In genomic region chrX:36111622-36112421, GRCm38 (mm10) we compare ENCODE assay signal across 8 mouse cellular contexts. TPM values are rescaled to one million over a fixed set of nuclear protein-coding genes. Genes with fewer than 3 reads are reported as not detected.
DNase-seq lines count a peak whose midpoint lies in the region; ATAC-seq lines count a peak whose summit lies in the region.

TSS of gene Il13ra1 (plus strand) at chrX:36112110.

- H3K4me3 ChIP-seq in embryonic facial prominence, embryonic 11.5 days (ENCODE audit: low read depth, low read length) = peak within 1 kb of the TSS; percentile 46
- H3K4me3 ChIP-seq in heart, embryonic 10.5 days = peak within 1 kb of the TSS; percentile 66
- H3K4me3 ChIP-seq in neural tube, embryonic 14.5 days (ENCODE audit: low read depth, low read length) = peak within 1 kb of the TSS; percentile 41

- no peaks in the 10 kb centered on the region for H3K27me3 ChIP-seq in embryonic facial prominence, embryonic 11.5 days (ENCODE audit: control insufficient read depth, insufficient read depth, low read length)
- peaks cover 7% of the 10 kb centered on the region; the same call in 1 of the 2 replicates for H3K27me3 ChIP-seq in heart, embryonic 10.5 days (ENCODE audit: insufficient read depth, poor library complexity, severe bottlenecking)
- no peaks in the 10 kb centered on the region for H3K27me3 ChIP-seq in neural tube, embryonic 14.5 days (ENCODE audit: control insufficient read depth, insufficient read depth, low read length)

- peak within 1 kb of the TSS; percentile 57 for H3K9ac ChIP-seq in embryonic facial prominence, embryonic 11.5 days (replicated peaks; ENCODE audit: low read length)
- H3K9ac ChIP-seq in neural tube, embryonic 14.5 days (replicated peaks; ENCODE audit: low read depth, low read length) = peak within 1 kb of the TSS; percentile 42; the same call in 1 of the 2 replicates

- H3K4me2 ChIP-seq in embryonic facial prominence, embryonic 11.5 days (ENCODE audit: low read depth, low read length) = peak within 1 kb of the TSS; percentile 64
- H3K4me2 ChIP-seq in neural tube, embryonic 14.5 days (ENCODE audit: low read depth, low read length) = peak within 1 kb of the TSS; percentile 66

- WGBS in embryonic facial prominence, embryonic 11.5 days = 13% methylated on average over 49 of the region's 51 CpGs
- 17% methylated on average over 46 of the region's 51 CpGs for WGBS in heart, embryonic 10.5 days
- WGBS in neural tube, embryonic 14.5 days = 25% methylated on average over 45 of the region's 51 CpGs

- H3K36me3 ChIP-seq in embryonic facial prominence, embryonic 11.5 days (replicated peaks; ENCODE audit: control insufficient read depth, insufficient read depth, low read depth, low read length) = no peaks in the 10 kb centered on the region
- H3K36me3 ChIP-seq in heart, embryonic 10.5 days = no peaks in the 10 kb centered on the region
- no peaks in the 10 kb centered on the region for H3K36me3 ChIP-seq in neural tube, embryonic 14.5 days (ENCODE audit: control insufficient read depth, insufficient read depth, low read length)

- H3K27ac ChIP-seq in embryonic facial prominence, embryonic 11.5 days (replicated peaks; ENCODE audit: low read depth, low read length) = no peak within 1 kb of the TSS
- peak within 1 kb of the TSS; percentile 84 for H3K27ac ChIP-seq in heart, embryonic 10.5 days
- no peak within 1 kb of the TSS for H3K27ac ChIP-seq in neural tube, embryonic 14.5 days (ENCODE audit: low read depth, low read length)

- H3K4me1 ChIP-seq in embryonic facial prominence, embryonic 11.5 days (ENCODE audit: control insufficient read depth, insufficient read depth, low read length) = no peaks in the 10 kb centered on the region
- H3K4me1 ChIP-seq in heart, embryonic 10.5 days = no peaks in the 10 kb centered on the region
- H3K4me1 ChIP-seq in neural tube, embryonic 14.5 days (ENCODE audit: control insufficient read depth, insufficient read depth, low read length) = no peaks in the 10 kb centered on the region

- H3K9me3 ChIP-seq in embryonic facial prominence, embryonic 11.5 days (replicated peaks; ENCODE audit: control insufficient read depth, low read length) = no peaks in the 10 kb centered on the region
- no peaks in the 10 kb centered on the region; the same call in 1 of the 2 replicates for H3K9me3 ChIP-seq in heart, embryonic 10.5 days
- no peaks in the 10 kb centered on the region for H3K9me3 ChIP-seq in neural tube, embryonic 14.5 days (ENCODE audit: control insufficient read depth, low read length)

- ATAC-seq in embryonic facial prominence, embryonic 11.5 days (replicated peaks; ENCODE audit: insufficient number of reproducible peaks, low FRiP score, low TSS enrichment, low read depth) = peak; percentile 85
- peak; percentile 87 for ATAC-seq in neural tube, embryonic 14.5 days (ENCODE audit: low read depth)

- peak; percentile 7 to 12 for DNase-seq in spleen, adult 18-20 months
- no peak for DNase-seq in spleen, adult 12 weeks (ENCODE audit: low spot score)
- peak; percentile 50 for DNase-seq in embryonic facial prominence, embryonic 11.5 days (ENCODE audit: low spot score)
- DNase-seq in heart, embryonic 10.5 days (ENCODE audit: low spot score) = peak; percentile 72
- DNase-seq in kidney, adult 8-10 months = peak; percentile 54 to 62
- peak; percentile 51 to 64 for DNase-seq in lung, adult 18-20 months
- DNase-seq in thymus, postnatal 36 days = peak; percentile 4 to 28

RNA-seq across cellular contexts. Expression of gene Il13ra1, which starts in this region (rescaled TPM):
- 7.6 and 9.5 TPM in 2 replicates for polyA plus RNA-seq in embryonic facial prominence, embryonic 11.5 days (2014; fragmentation: Nextera tagmentation; extraction: Ambion mirVana)
- polyA plus RNA-seq in heart, embryonic 10.5 days (2016; fragmentation: Nextera tagmentation; extraction: Ambion mirVana) = 9.3 and 13.9 TPM in 2 replicates
- 3.5 and 5.4 TPM in 2 replicates for polyA plus RNA-seq in neural tube, embryonic 14.5 days (2014; fragmentation: Nextera tagmentation; extraction: Ambion mirVana)
